Mouse (Mus musculus) olfactory bulb, adult 2 months (tissue): ENCODE data around the gene Supt5. TPM values are rescaled to one million over a fixed set of nuclear protein-coding genes. Genes with fewer than 3 reads are reported as not detected.

Experiments
- H3K27ac ChIP-seq: fragments of 200-500 bp; 2 replicates; pipeline ENCODE4 v1.5.1; 2012; ENCODE audit warnings: low read depth, low read length; ENCODE audit not compliant: insufficient read depth
- H3K4me1 ChIP-seq: fragments of 200-500 bp; 2 replicates; pipeline ENCODE4 v1.6.1; 2012; ENCODE audit warnings: low read length; ENCODE audit not compliant: control insufficient read depth, insufficient read depth
- H3K4me3 ChIP-seq: fragments of 200-500 bp; 2 replicates; pipeline ENCODE4 v1.5.1; 2012; ENCODE audit warnings: mild to moderate bottlenecking, low read depth, low read length, moderate library complexity; ENCODE audit not compliant: insufficient read depth
- CTCF ChIP-seq: fragments of 200-500 bp; IDR thresholded peaks from 2 replicates; pipeline ENCODE4 v1.5.1; 2012; ENCODE audit warnings: low read depth, mild to moderate bottlenecking, low read length, moderate library complexity; ENCODE audit not compliant: insufficient read depth
- POLR2A ChIP-seq: fragments of 200-500 bp; IDR thresholded peaks from 2 replicates; pipeline ENCODE4 v1.6.1; 2012; ENCODE audit warnings: mild to moderate bottlenecking, low read depth, low read length, moderate library complexity; ENCODE audit not compliant: insufficient read depth
- WGBS: fragments of 180-500 bp; shearing (Covaris S2); methylation state at CpG from one replicate; pipeline ENCODE4 v1.1.7; 2018; 5-methylcytosine and 5-hydroxymethylcytosine counted together
- polyA plus RNA-seq: library from polyadenylated mRNA; stranded (reverse); fragments of >200 nt; gene quantifications from 2 replicates; pipeline ENCODE4 v1.2.4, GENCODE M21; 2012; ENCODE audit warnings: low replicate concordance; ENCODE audit not compliant: missing spikeins, insufficient read depth, insufficient read length

Supt5 gene
- polyA plus RNA-seq, 1 experiment, result not detected

- TF ChIP-seq POLR2A (no peak), CTCF (no peak)
- peaks cover 50% of the 10 kb centered on the region for H3K4me1 ChIP-seq
- peak overlapping the region; percentile 94 for H3K27ac ChIP-seq
- H3K4me3 ChIP-seq, result peak overlapping the region; percentile 25; the same call in 1 of the 2 replicates
- WGBS, result 29% methylated on average over 12 of the region's 12 CpGs
Measured at GRCm38 (mm10) chr7:28382347-28382951, 43.9 kb upstream of the Supt5 start.

GRCm38 (mm10) chr7:28381938-28382337 lies 43.4 kb upstream of the Supt5 start:
- Histone ChIP-seq H3K4me1 (peaks cover 51% of the 10 kb centered on the region), H3K27ac (peak overlapping the region; percentile 94), H3K4me3 (peak overlapping the region; percentile 25)
- 2% methylated on average over 20 of the region's 20 CpGs for WGBS
- TF ChIP-seq CTCF (no peak), POLR2A (no peak)

DNA sequence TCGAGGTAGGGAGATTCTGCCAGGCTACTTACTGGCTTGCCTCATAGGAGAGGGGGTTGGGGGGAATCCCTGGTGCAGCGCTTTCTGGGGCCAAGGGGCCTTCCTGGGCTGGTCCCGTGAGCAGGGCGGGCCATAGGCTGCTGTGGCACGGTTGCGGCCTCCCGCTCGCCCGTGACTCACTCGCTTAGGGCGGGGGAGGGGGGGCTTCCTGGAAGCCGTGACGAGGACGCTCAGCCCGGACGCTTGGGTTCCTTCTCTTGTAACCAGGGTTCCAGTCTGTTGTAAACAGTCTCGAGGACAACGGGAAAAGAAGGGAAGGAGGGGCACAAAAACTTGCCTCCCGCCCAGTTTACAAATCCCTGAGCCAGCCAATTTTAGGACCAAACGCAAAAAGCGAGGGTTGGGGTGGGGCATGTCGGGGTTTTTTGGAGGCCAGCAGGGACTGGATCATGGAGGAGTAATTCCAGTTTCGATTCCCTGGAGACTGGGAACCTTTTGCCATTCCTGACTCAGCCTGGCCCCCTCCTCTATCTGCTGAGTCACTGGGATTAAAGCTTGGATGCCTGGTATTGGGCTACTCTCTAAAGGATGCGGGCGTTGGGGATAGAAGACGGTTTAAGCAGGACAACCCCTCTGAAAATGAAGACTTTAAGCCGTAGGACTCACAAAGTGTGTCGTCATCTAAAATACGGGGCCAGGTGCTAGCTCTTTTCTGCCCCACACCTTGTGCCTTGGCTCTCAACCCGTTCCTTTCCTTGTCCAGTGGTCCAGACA lies 42.7 kb upstream of the Supt5 start:
- TF ChIP-seq CTCF, result no peak
- TF ChIP-seq POLR2A, result no peak

GRCm38 (mm10) chr7:28380237-28381016 lies 41.9 kb upstream of the Supt5 start, which contains the start of gene Zfp36:
Gene Zfp36 (minus strand): TSS chr7:28380253.
- no peak for TF ChIP-seq POLR2A
- TF ChIP-seq CTCF, result no peak
- peaks cover 55% of the 10 kb centered on the region for H3K4me1 ChIP-seq
- H3K27ac ChIP-seq, result peak within 1 kb of the TSS; percentile 94
- 57% methylated on average over 17 of the region's 17 CpGs for WGBS
- H3K4me3 ChIP-seq, result peak within 1 kb of the TSS; percentile 52

More for the DNA sequence above, 42.7 kb upstream of the Supt5 start:
- Histone ChIP-seq H3K27ac (peak overlapping the region; percentile 94), H3K4me1 (peaks cover 55% of the 10 kb centered on the region), H3K4me3 (peak overlapping the region; percentile 25)
- WGBS, result 6% methylated on average over 30 of the region's 30 CpGs

GRCm38 (mm10) chr7:28378769-28379651 lies 40.5 kb upstream of the Supt5 start:
- Histone ChIP-seq H3K4me1 (peaks cover 55% of the 10 kb centered on the region), H3K27ac (peak overlapping the region; percentile 70), H3K4me3 (peak overlapping the region; percentile 52)
- TF ChIP-seq POLR2A (peak; percentile 55; the same call in 1 of the 2 replicates), CTCF (no peak)
- WGBS, result 8% methylated on average over 53 of the region's 53 CpGs

DNA sequence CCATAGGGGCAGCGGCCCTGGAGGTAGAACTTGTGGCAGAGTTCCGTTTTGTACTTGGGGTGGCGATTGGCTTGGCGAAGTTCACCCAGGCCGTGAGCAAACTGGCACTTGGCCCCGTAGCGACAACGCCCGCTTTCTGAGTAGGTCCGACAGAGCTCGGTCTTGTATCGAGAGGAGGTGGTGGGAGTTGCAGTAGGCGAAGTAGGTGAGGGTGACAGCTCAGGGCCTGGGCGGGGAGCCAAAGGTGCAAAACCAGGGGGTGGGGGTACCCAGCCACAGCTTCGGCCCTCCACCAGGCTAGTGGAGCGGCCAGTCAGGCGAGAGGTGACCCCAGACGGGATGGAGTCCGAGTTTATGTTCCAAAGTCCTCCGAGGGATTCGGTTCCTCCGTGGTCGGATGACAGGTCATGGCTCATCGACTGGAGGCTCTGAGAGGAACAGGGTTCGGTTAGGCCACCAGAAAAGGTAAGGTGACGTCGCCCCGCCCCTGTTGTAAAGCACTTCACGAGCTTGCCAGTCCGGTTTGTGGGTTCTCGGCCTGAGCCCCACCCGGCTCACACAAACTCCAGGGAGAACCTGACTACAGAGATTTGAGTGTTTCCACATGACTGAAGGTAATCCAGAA lies 39.6 kb upstream of the Supt5 start:
- peaks cover 52% of the 10 kb centered on the region for H3K4me1 ChIP-seq
- peak overlapping the region; percentile 66; the same call in 1 of the 2 replicates for H3K27ac ChIP-seq
- peak overlapping the region; percentile 52 for H3K4me3 ChIP-seq
- no peak for TF ChIP-seq CTCF
- no peak for TF ChIP-seq POLR2A
- 63% methylated on average over 32 of the region's 32 CpGs for WGBS

DNA sequence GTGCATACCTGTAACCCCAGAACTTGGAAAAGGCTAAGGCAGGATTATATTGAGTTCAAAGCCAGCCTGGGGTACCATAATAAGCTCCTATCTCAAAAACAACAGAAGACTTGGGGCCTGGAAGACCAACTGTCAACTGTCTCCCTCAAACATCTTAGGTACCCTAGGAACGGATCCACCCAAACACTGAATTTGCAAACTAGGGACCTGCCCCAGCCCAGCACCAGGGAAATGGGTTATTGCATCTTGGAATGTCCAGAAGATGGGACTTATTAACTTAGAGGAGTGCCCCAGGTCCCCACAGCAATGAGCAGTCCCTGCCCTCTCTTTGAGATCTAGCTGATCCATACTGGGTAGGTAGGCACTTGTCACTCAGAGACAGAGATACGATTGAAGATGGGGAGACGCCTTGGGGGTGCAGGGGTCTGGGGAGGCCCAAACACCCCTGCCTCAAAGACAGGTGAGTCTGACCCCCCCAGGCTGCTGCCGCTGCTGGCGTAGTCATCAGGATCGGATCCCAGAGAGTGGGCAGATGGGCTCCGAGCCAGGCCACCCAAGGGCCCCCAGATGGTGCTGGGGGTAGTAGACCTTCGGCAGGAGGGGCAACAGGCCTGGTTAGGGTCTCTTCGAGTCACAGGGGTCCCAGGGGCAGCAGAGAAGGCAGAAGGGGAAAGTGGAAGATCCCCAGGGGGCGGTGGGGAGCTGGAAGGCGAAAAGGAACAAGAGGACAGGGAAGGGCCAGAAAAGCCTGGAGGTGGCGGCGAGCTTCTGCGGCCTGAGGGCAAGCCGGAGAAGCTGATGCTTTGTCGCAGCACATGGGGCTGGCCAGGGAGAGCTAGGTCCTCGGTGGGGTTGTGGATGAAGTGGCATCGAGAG lies 38.9 kb upstream of the Supt5 start:
- no peak for TF ChIP-seq POLR2A
- no peak for TF ChIP-seq CTCF
- WGBS, result 80% methylated on average over 18 of the region's 18 CpGs
- peak overlapping the region; percentile 52 for H3K4me3 ChIP-seq
- H3K27ac ChIP-seq, result no peak overlapping the region
- peaks cover 46% of the 10 kb centered on the region for H3K4me1 ChIP-seq
